ENCODE assay signal across 33 mouse cellular contexts in genomic region chr14:78661462-78661861, GRCm38 (mm10).
DNase-seq lines count a peak whose midpoint lies in the region; ATAC-seq lines count a peak whose summit lies in the region.
"Had no signal": no experiment of that assay in that cellular context is flagged by ENCODE, and none has a peak within 500 bp of the region (broad histone marks: within the 10 kb centered on the region; RNA-seq: fewer than 3 reads in every experiment).

No protein-coding gene starts in this region.

- H3K27me3 ChIP-seq in midbrain, embryonic 15.5 days (replicated peaks), result no peaks in the 10 kb centered on the region
- H3K27me3 ChIP-seq: CH12.LX; embryonic facial prominence, embryonic 15.5 days; forebrain, embryonic 13.5 days; heart, embryonic 15.5 days; hindbrain, embryonic 12.5 days; liver, embryonic 15.5 days; lung, embryonic 15.5 days had no signal

- H3K27ac ChIP-seq in midbrain, embryonic 15.5 days, result no peak overlapping the region
- H3K27ac ChIP-seq: embryonic facial prominence, embryonic 10.5 days; embryonic facial prominence, embryonic 15.5 days; forebrain, embryonic 13.5 days; gastrocnemius, adult 2 months; heart, embryonic 10.5 days; heart, embryonic 15.5 days; hindbrain, embryonic 12.5 days; kidney, postnatal 0 days; liver, embryonic 15.5 days; lung, embryonic 15.5 days; midbrain, embryonic 10.5 days; stomach, postnatal 0 days had no signal

- no peak overlapping the region for H3K9ac ChIP-seq in midbrain, embryonic 15.5 days
- H3K9ac ChIP-seq: embryonic facial prominence, embryonic 15.5 days; forebrain, embryonic 13.5 days; heart, embryonic 15.5 days; hindbrain, embryonic 12.5 days; liver, embryonic 15.5 days; lung, embryonic 15.5 days had no signal

- 0 out of 2 replicates have a peak, but pooled peaks cover 3% of the 10 kb centered on the region for H3K9me3 ChIP-seq in midbrain, embryonic 15.5 days
- H3K9me3 ChIP-seq: embryonic facial prominence, embryonic 15.5 days; heart, embryonic 15.5 days; liver, embryonic 15.5 days; lung, embryonic 15.5 days had no signal

- peak; percentile 69 for ATAC-seq in cerebellum, adult (ENCODE audit: insufficient number of reproducible peaks, low FRiP score, low TSS enrichment)
- ATAC-seq in granulocyte monocyte progenitor cell, adult 5-6 weeks (replicated peaks; ENCODE audit: poor library complexity, severe bottlenecking), result no peak
- ATAC-seq in midbrain, embryonic 15.5 days (replicated peaks), result no peak
- ATAC-seq: forebrain, embryonic 13.5 days; intestine, embryonic 16.5 days; midbrain, embryonic 16.5 days had no signal

- 95% methylated on average over 14 of the region's 14 CpGs for WGBS in midbrain, embryonic 15.5 days

- H3K36me3 ChIP-seq in midbrain, embryonic 15.5 days (replicated peaks), result no peaks in the 10 kb centered on the region
- H3K36me3 ChIP-seq: embryonic facial prominence, embryonic 10.5 days; embryonic facial prominence, embryonic 15.5 days; G1E; heart, embryonic 15.5 days; hindbrain, embryonic 12.5 days; liver, embryonic 15.5 days; lung, embryonic 15.5 days; midbrain, embryonic 10.5 days had no signal

- intact Hi-C loops in heart, postnatal 36 days (cut with DNase I), result no loop called here

- no peaks in the 10 kb centered on the region for H3K4me1 ChIP-seq in midbrain, embryonic 15.5 days
- H3K4me1 ChIP-seq: embryonic facial prominence, embryonic 10.5 days; embryonic facial prominence, embryonic 15.5 days; forebrain, embryonic 13.5 days; heart, embryonic 10.5 days; heart, embryonic 15.5 days; hindbrain, embryonic 12.5 days; liver, embryonic 15.5 days; lung, embryonic 15.5 days; midbrain, embryonic 10.5 days had no signal

- no peak overlapping the region for H3K4me3 ChIP-seq in midbrain, embryonic 15.5 days
- H3K4me3 ChIP-seq: embryonic facial prominence, embryonic 10.5 days; embryonic facial prominence, embryonic 15.5 days; forebrain, embryonic 13.5 days; gastrocnemius, adult 2 months; heart, embryonic 10.5 days; heart, embryonic 15.5 days; hindbrain, embryonic 12.5 days; liver, embryonic 15.5 days; lung, embryonic 15.5 days; midbrain, embryonic 10.5 days had no signal

- DNase-seq in cerebellum, postnatal 4 days (ENCODE audit: low spot score in 2 of 2), result no peak
- DNase-seq in cerebellum, adult 11 months, result peak; percentile 23
- DNase-seq in cerebellum, adult 9-10 months, result peak; percentile 51
- peak; percentile 38 to 46 for DNase-seq in cerebellum, postnatal 36 days
- DNase-seq in heart, postnatal 36 days, result no peak
- DNase-seq: adrenal gland, postnatal 10 days; gastrocnemius, adult 2 months; heart, adult 11 months; kidney, adult 8-10 months; kidney, postnatal 4 days; liver; right cerebral cortex, postnatal 25 days; spleen, adult 18-20 months; thymus, adult 18-20 months; thymus, postnatal 4 days had no signal

- no peak overlapping the region for H3K4me2 ChIP-seq in midbrain, embryonic 15.5 days
- H3K4me2 ChIP-seq: embryonic facial prominence, embryonic 15.5 days; forebrain, embryonic 13.5 days; heart, embryonic 15.5 days; hindbrain, embryonic 12.5 days; liver, embryonic 15.5 days; lung, embryonic 15.5 days had no signal

Comparison
In these comparisons a context has a peak if more than half of its experiments do, and no peak if none do; other contexts are left out.
1. DNase-seq: peak in cerebellum, adult 11 months (single experiment), cerebellum, adult 9-10 months (single experiment) and cerebellum, postnatal 36 days (2 of 2); none in cerebellum, postnatal 4 days (0 of 2) and heart, postnatal 36 days (0 of 2).